Mouse (Mus musculus) layer of hippocampus, postnatal 14 days (tissue): ENCODE measurements at regions not wholly inside any gene's neighbourhood (a gene's known extent, or its start where the extent isn't known, plus 50 kb on each side); places are given as distances from the start of the nearest gene placed in this dataset.

ENCODE experiments used
- DNase-seq, 2 experiments: peaks; one replicate each; pipeline ENCODE4 v3.0.0; 2021 to 2022; ENCODE audit warnings: low spot score in 2 of 2, mixed read lengths in 1 of 2

DNA sequence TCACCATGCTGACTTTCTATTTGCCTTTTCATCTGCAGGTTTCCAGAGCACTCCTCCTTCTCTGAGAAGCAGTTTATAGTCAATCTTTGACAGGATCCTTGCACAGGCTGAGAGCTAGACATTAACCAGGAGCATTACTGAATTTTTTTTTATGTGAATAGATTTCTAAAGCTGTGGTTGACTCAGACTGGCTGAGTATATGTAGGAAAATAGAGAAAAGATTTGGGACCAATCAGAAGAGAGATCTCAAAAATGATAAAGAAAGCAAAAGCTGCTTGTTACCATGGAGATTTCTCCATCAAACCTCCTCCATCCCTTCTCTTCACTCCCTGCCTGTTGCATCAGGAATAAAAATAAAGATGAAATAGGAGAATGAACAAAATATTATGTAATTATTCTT is 731.2 kb upstream of the Ndn start:
- peak in 1 of 2 experiments; percentile 12 for DNase-seq

GRCm38 (mm10) chr7:61644893-61645545 is 701.4 kb upstream of the Ndn start:
- peak; percentile 7 to 47 for DNase-seq

DNA sequence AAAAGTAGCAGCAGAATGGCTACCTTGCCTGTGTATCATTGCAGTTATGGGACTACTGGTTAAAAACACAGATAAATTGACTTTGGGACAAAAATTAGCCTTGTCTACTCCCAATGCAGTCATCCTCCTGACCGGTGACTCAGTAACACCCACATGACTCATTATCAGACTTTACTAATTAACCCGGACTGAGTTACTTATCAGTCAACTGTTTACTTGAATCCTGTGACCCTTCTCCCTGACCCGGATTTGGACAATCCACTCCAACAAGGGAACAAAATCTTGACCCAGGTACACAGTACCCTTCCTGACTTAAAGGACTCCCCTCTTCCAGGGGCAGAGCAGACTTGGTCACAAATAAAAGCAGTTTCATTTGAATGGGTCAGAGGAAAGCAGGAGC is 688.3 kb upstream of the Ndn start:
- DNase-seq = no peak

- peak; percentile 2 to 16 for DNase-seq
Measured at GRCm38 (mm10) chr7:61683080-61683479, 663.3 kb upstream of the Ndn start.

GRCm38 (mm10) chr7:61685052-61685655 is 661.2 kb upstream of the Ndn start:
- no peak for DNase-seq

- DNase-seq = no peak
Measured at GRCm38 (mm10) chr7:61726149-61726548, 620.2 kb upstream of the Ndn start.

DNA sequence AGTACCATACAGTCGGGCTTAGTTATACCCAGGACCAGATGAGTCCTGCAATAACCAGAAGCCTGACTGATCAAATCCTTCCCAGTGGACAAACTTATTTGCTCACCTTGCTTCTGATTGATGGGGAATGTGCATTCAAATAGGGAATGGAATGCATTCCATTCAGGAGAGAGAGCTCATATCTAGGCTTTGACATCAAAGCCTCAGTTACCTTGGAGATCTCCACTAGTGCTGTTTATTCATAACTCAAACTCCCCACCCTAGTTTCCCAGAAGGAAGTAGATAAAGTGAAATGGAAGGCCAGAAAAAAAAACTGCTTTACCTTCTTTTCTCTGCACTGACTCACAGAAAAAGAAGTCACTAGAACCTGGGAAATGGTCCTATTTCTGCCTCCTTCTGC is 608.9 kb upstream of the Ndn start:
- DNase-seq = no peak

GRCm38 (mm10) chr7:61739336-61739735 is 607.0 kb upstream of the Ndn start:
- DNase-seq = peak in 1 of 2 experiments; percentile 21

DNA sequence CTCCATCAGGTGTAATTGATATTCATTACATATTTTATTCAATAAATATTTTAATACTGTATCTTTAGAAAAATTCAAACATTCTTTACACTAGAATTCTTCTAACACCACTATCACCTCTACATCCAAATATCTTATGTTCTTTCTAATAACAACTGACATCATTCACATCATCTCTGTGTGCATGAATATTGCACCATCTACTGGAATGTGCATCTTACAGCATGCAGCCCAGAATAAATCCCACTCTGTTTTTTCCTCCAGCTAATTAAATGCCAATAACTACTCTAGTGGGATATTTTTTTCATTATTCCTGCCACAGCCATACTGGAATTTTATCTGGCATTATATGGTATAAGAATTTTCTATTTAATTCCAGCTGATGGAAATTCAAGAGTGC is 576.5 kb upstream of the Ndn start:
- peak in 1 of 2 experiments; percentile 20 for DNase-seq

DNA sequence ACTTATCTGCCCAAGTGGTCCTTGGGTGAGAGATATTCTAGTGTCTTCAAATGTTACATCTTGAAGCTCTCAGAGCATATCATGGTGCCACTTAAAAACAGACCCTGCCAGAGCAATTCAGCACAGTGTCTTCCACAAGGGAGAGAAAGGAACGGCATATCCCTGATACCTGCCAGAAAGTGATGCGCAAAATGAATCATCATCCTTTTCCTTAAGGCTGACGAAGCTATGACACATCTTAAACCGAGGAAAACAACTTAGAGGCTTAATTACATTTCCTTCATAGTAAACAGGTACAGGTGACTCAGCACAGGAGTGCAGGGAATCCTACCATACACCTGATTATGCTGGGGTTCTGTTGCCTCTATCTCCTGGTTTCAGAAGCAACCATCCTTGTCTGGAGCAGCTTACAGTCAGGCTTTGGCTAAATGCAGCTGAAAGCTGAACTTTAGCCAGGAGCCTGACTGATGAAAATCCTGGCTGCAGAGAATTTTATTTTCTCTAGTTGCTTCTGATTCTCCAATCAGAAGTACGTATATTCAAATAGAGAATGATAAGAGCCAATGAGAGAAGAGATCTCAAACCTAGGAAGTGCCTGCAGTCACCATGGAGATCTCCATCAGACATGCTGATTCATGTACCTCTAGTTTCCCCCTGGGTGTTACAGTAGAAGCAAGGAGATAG is 556.1 kb upstream of the Ndn start:
- DNase-seq = peak; percentile 6 to 38

DNA sequence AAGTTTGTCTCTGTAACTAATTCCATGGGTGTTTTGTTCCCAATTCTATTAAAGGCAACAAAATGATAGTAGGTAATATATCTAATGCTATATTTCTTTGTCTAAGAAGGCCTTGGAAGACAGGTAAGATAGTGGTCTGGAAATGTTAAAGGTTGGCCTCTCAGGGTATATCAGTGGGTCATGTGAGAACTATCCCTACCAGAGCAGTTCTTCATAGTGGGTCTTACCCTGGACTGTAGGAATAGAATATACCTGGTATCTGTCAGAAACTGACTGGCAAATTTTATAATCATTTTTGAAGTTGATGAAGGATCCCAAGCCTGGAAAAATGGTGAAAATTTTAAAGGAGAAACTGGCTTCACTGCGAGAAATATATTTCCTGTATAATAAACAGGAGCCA is 509.5 kb upstream of the Ndn start:
- no peak for DNase-seq

- peak; percentile 13 to 77 for DNase-seq
Measured at GRCm38 (mm10) chr7:61837240-61837639, 509.1 kb upstream of the Ndn start.

DNA sequence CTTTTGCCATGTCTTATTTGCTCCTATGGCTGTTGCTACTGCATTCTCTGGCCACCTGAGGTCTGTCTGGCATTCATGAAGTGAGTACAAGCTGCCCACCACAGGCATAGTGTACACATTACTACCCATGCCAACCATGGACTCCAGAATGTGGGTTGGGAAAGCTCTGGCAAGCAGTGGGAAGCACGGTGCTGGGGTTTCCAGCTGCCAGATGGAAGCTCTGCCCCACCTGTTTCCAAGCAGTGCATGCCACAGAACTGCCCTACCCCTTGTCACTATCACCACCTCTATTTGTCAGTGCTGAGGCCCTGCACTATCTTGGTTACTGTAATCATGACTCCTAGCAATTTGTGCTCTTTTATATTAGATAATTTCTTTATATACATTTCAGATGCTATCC is 494.4 kb upstream of the Ndn start:
- DNase-seq = no peak

DNA sequence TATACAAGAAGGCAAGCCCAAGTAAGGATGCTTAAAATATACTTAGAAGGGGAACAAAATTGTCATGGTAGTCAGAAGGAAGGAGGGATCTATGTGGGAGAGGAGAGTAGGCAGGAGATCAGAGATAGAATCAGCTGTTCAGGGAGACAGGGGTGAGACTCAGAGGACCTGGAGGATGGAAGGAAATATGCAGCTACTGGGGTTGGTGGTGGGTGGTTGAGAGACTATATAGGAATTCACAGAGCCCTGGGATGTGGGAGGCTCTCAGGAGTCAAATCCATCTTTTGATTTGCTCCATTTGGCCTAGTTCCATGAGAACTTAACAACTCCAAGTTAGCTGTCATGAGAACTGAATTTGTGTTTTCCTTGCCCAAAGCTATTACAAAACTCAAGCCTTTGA is 481.9 kb upstream of the Ndn start:
- no peak for DNase-seq

DNA sequence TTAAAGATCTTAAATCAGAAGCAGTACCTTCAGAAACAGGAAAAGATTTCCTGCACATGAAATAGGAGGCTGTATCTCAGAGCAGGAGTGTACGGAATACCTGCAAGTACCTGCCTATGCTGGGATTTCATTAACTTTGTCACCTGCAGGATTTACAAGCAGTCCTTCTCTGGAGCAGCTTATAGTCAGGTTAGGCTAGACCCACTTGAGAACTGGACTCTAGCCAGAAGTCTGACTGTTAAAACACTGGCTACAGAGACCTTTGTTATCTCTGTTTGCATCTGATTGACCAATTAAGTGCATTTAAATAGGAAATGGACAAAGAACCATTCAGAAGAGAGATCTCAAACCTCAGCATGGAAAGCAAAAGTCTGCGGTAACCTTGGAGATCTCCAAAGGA is 480.0 kb upstream of the Ndn start:
- DNase-seq = no peak

- no peak for DNase-seq
Measured at GRCm38 (mm10) chr7:61876220-61876619, 470.1 kb upstream of the Ndn start.

- DNase-seq = peak; percentile 39 to 79
Measured at GRCm38 (mm10) chr7:61877311-61878065, 468.9 kb upstream of the Ndn start.

DNA sequence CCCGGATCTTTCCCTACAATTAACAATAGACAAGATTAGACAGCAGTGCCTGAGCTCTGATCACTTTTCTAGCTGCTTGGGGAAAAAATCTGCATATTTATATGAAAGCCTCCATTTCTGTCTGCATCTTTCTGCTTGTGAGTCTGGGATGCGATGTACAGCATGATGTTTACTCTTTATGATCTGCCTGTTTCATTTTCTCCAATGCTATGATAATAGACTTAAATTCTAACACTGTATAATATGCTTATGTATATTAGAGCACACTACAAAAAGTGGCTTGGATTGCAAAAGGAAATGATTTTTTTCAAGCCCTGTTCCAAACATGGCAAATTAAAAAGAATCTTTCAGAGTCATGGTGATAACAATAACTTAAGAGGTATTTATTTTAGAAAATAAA is 468.3 kb upstream of the Ndn start:
- no peak for DNase-seq

DNA sequence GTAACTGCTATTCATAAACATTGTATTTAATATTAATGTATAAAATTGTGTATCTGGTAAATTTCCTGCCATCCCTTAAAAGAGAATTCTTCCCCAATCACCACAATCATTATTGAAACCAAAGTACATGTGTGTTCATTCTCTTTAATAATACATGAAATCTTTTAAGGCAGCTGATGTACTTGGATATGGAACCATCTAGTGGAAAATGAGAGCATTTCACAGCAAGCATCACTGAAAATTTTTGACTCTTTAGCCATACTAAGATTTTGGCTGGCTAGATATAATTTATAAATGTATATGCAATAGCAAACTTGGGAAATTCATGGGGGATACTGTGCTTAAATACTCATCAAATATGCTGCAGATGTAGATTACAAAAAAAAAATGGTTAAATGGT is 467.8 kb upstream of the Ndn start:
- DNase-seq = peak in 1 of 2 experiments; percentile 13
